Mouse (Mus musculus) kidney, embryonic 14.5 days (tissue): ENCODE measurements at regions not wholly inside any gene's neighbourhood (a gene's known extent, or its start where the extent isn't known, plus 50 kb on each side); places are given as distances from the start of the nearest gene placed in this dataset.

Experiments used
- ATAC-seq: fragments of 200-750 bp; cut with Nextera tagmentation; 2 replicates; pipeline ENCODE4 v1.8.0; 2017; ENCODE audit warnings: moderate number of reproducible peaks, mild to moderate bottlenecking, moderate TSS enrichment, moderate library complexity; ENCODE audit not compliant: low FRiP score, low TSS enrichment
- H3K27ac ChIP-seq: fragments of 300-500 bp; sonication (generic); 2 replicates; pipeline ENCODE4 v1.5.1; 2014; ENCODE audit warnings: low read depth, mild to moderate bottlenecking, low read length, moderate library complexity, mixed read lengths
- H3K27me3 ChIP-seq: fragments of 300-500 bp; sonication (generic); 2 replicates; pipeline ENCODE4 v1.6.1; 2014; ENCODE audit warnings: mild to moderate bottlenecking, low read length; ENCODE audit not compliant: control insufficient read depth, insufficient read depth
- H3K36me3 ChIP-seq: fragments of 300-500 bp; sonication (generic); 2 replicates; pipeline ENCODE4 v1.6.1; 2014; ENCODE audit warnings: low read length, mixed read lengths; ENCODE audit not compliant: control insufficient read depth, insufficient read depth
- H3K4me1 ChIP-seq: fragments of 300-500 bp; sonication (generic); 2 replicates; pipeline ENCODE4 v1.6.1; 2014; ENCODE audit warnings: low read length, mixed read lengths; ENCODE audit not compliant: control insufficient read depth, insufficient read depth
- H3K4me2 ChIP-seq: fragments of 300-500 bp; sonication (generic); replicated peaks from 2 replicates; pipeline ENCODE4 v1.6.1; 2014; ENCODE audit warnings: low read depth, mild to moderate bottlenecking, low read length
- H3K4me3 ChIP-seq: fragments of 300-500 bp; sonication (generic); 2 replicates; pipeline ENCODE4 v1.5.1; 2014; ENCODE audit warnings: mild to moderate bottlenecking, low read length
- H3K9ac ChIP-seq: fragments of 300-500 bp; sonication (generic); 2 replicates; pipeline ENCODE4 v1.6.1; 2014; ENCODE audit warnings: low read depth, mild to moderate bottlenecking, low read length, moderate library complexity
- H3K9me3 ChIP-seq: fragments of 300-500 bp; sonication (generic); 2 replicates; pipeline ENCODE4 v1.6.1; 2016; ENCODE audit warnings: low read length; ENCODE audit not compliant: control insufficient read depth
- WGBS: fragments of 180-500 bp; shearing (Covaris S2); extraction: QIAGEN DNeasy Blood & Tissue Kit; methylation state at CpG from one replicate; pipeline ENCODE4 v1.1.7; 2014; 5-methylcytosine and 5-hydroxymethylcytosine counted together

- Histone ChIP-seq H3K36me3 (no peaks in the 10 kb centered on the region), H3K9me3 (no peaks in the 10 kb centered on the region), H3K9ac (peak overlapping the region; percentile 81), H3K4me3 (peak overlapping the region; percentile 53), H3K4me2 (peak overlapping the region; percentile 54), H3K4me1 (0 out of 2 replicates have a peak, but pooled peaks cover 5% of the 10 kb centered on the region), H3K27me3 (no peaks in the 10 kb centered on the region), H3K27ac (peak overlapping the region; percentile 90)
- under 1% methylated on average over 58 of the region's 58 CpGs for WGBS
- peak; percentile 98 for ATAC-seq
These were observed 52.3 kb upstream of the Wnt7b start for GRCm38 (mm10) chr15:85634322-85635141.

GRCm38 (mm10) chr15:85635425-85635824, 53.2 kb upstream of the Wnt7b start:
- no peak for ATAC-seq
- Histone ChIP-seq H3K27me3 (no peaks in the 10 kb centered on the region), H3K4me2 (peak overlapping the region; percentile 54), H3K4me3 (peak overlapping the region; percentile 53), H3K9ac (no peak overlapping the region; the same call in 1 of the 2 replicates), H3K27ac (peak overlapping the region; percentile 90; the same call in 1 of the 2 replicates), H3K36me3 (no peaks in the 10 kb centered on the region), H3K4me1 (0 out of 2 replicates have a peak, but pooled peaks cover 5% of the 10 kb centered on the region), H3K9me3 (no peaks in the 10 kb centered on the region)
- WGBS = 95% methylated on average over 6 of the region's 6 CpGs

GRCm38 (mm10) chr15:85639566-85639965, 57.3 kb upstream of the Wnt7b start:
- Histone ChIP-seq H3K9ac (no peak overlapping the region), H3K4me3 (no peak overlapping the region), H3K27ac (no peak overlapping the region), H3K4me2 (no peak overlapping the region), H3K27me3 (no peaks in the 10 kb centered on the region), H3K36me3 (no peaks in the 10 kb centered on the region), H3K4me1 (no peaks in the 10 kb centered on the region), H3K9me3 (no peaks in the 10 kb centered on the region)
- ATAC-seq = no peak
- 56% methylated on average over 2 of the region's 2 CpGs for WGBS

GRCm38 (mm10) chr15:85641120-85642080, 59.1 kb upstream of the Wnt7b start:
- Histone ChIP-seq H3K9me3 (no peaks in the 10 kb centered on the region), H3K4me2 (no peak overlapping the region), H3K4me3 (no peak overlapping the region), H3K4me1 (peaks cover 4% of the 10 kb centered on the region), H3K27ac (no peak overlapping the region), H3K27me3 (no peaks in the 10 kb centered on the region), H3K9ac (no peak overlapping the region), H3K36me3 (no peaks in the 10 kb centered on the region)
- 65% methylated on average over 15 of the region's 15 CpGs for WGBS
- no peak for ATAC-seq

GRCm38 (mm10) chr15:85645396-85645795, 63.1 kb upstream of the Wnt7b start:
- no peaks in the 10 kb centered on the region for H3K9me3 ChIP-seq
- H3K4me3 ChIP-seq = peak overlapping the region; percentile 50
- peaks cover 13% of the 10 kb centered on the region for H3K4me1 ChIP-seq
- WGBS = 58% methylated on average over 8 of the region's 8 CpGs
- H3K27me3 ChIP-seq = no peaks in the 10 kb centered on the region
- no peak overlapping the region for H3K27ac ChIP-seq
- ATAC-seq = no peak
- no peaks in the 10 kb centered on the region for H3K36me3 ChIP-seq
- peak overlapping the region; percentile 82; the same call in 1 of the 2 replicates for H3K9ac ChIP-seq
- H3K4me2 ChIP-seq = peak overlapping the region; percentile 79

- under 1% methylated on average over 33 of the region's 33 CpGs for WGBS
- Histone ChIP-seq H3K4me2 (peak overlapping the region; percentile 79), H3K27me3 (no peaks in the 10 kb centered on the region), H3K27ac (peak overlapping the region; percentile 85; the same call in 1 of the 2 replicates), H3K4me3 (peak overlapping the region; percentile 50), H3K4me1 (peaks cover 13% of the 10 kb centered on the region), H3K9ac (peak overlapping the region; percentile 82), H3K9me3 (no peaks in the 10 kb centered on the region), H3K36me3 (no peaks in the 10 kb centered on the region)
- peak; percentile 74 for ATAC-seq
These were observed 63.8 kb upstream of the Wnt7b start for GRCm38 (mm10) chr15:85645971-85646638.

- H3K27ac ChIP-seq = peak overlapping the region; percentile 85; the same call in 1 of the 2 replicates
- H3K27me3 ChIP-seq = no peaks in the 10 kb centered on the region
- WGBS = 31% methylated on average over 9 of the region's 10 CpGs
These were observed 64.5 kb upstream of the Wnt7b start for GRCm38 (mm10) chr15:85646639-85647277.

GRCm38 (mm10) chr15:85647593-85647992, 65.3 kb upstream of the Wnt7b start:
- no peak overlapping the region for H3K4me3 ChIP-seq
- peaks cover 13% of the 10 kb centered on the region for H3K4me1 ChIP-seq
- no peaks in the 10 kb centered on the region for H3K36me3 ChIP-seq
- no peak overlapping the region for H3K27ac ChIP-seq
- H3K4me2 ChIP-seq = no peak overlapping the region
- H3K9me3 ChIP-seq = no peaks in the 10 kb centered on the region
- H3K27me3 ChIP-seq = no peaks in the 10 kb centered on the region
- no peak overlapping the region for H3K9ac ChIP-seq
- no peak for ATAC-seq
- WGBS = 81% methylated on average over 6 of the region's 6 CpGs

More at GRCm38 (mm10) chr15:85646639-85647277, 64.5 kb upstream of the Wnt7b start:
- Histone ChIP-seq H3K4me2 (peak overlapping the region; percentile 79), H3K4me3 (peak overlapping the region; percentile 50), H3K9ac (peak overlapping the region; percentile 82), H3K36me3 (no peaks in the 10 kb centered on the region), H3K4me1 (peaks cover 13% of the 10 kb centered on the region), H3K9me3 (no peaks in the 10 kb centered on the region)
- 0 out of 2 replicates have a peak, but pooled peaks have one; percentile 18 for ATAC-seq
